Mouse (Mus musculus): ENCODE measurements at regions not wholly inside any gene's neighbourhood (a gene's known extent, or its start where the extent isn't known, plus 50 kb on each side); places are given as distances from the start of the nearest gene placed in this dataset.

GRCm38 (mm10) chr8:126821279-126821678, 124.4 kb downstream of the Tomm20 start:
- no peak for TF ChIP-seq POLR2A (IDR thresholded peaks at IDR 0.05; ENCODE audit: low read depth, low read length)
- no peak for TF ChIP-seq CTCF (conservative IDR thresholded peaks at IDR 0.05; ENCODE audit: insufficient read depth, insufficient read length, low read depth, low read length)

Measured in kidney, adult 2 months (tissue).